Mouse (Mus musculus) thymus, postnatal 4 days (tissue): ENCODE measurements around the gene Spata16.
"Not testable (repeated sequence)": the region's sequence is repeated elsewhere in the genome, so short reads cannot be mapped to it uniquely, and the experiment has no call there.

ENCODE experiments used
- DNase-seq: peaks from one replicate; pipeline ENCODE4 v3.0.0; 2021

The Spata16 gene

DNA sequence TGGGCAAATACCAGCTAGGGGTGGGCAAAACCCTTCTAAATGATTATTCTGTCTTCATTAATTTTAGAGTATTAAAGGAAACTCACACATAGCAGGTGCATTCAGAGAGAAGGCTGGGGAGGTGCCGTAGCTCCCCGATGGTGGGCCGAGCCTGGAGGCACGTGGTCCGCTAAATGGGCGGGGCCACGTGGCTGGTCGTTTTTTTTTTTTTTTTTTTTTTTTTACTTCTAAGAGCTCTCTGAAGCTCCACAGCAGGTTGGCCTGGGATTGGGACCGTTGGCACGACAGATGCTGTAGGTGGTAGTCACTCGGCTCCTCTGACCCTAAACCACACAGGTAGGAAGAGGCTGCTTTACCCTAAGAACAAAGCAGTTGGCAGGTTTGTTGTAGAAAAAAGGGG lies at the start of gene Spata16:
TSS of gene Spata16 (plus strand) at position 219 of the 400 bp plus-strand sequence.
- DNase-seq: no peak

DNA sequence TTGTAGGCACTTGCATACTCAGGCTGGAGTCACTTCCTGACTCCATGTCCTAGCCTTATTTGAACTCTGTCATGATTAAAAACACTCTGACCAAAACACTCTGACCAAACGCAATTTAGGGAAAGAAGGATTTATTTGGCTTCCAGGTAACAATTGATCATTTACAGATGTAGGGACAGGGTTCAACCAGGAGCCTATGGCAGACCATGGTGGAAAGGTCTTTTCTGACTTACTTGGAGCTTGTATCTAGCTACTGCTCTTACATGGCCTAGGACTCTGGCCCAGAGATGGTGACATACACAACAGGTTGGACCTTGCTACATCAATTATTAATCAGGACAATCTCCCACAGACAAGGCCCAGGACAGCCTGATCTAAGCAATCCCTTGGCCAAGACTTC lies 32.6 kb upstream of the Spata16 start:
- no peak for DNase-seq

DNA sequence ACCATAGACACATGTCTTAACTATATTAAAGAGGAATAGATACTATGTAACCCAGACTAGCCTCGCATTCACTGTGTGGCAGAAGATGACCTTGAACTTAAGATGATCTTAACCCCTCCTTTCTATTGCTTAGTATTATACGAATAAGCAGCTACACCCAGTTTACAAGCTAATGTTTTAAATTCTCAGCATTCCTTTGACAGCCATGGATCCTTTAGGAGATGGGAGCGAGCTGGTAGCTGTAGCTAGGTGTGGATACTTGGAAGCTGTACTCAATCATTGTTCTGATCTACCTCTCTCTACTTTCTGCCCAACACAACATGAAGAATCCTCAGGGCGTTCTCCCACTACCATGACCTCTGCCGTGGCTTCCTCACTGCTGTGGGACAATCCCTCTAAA lies 28.9 kb upstream of the Spata16 start:
- no peak for DNase-seq

DNA sequence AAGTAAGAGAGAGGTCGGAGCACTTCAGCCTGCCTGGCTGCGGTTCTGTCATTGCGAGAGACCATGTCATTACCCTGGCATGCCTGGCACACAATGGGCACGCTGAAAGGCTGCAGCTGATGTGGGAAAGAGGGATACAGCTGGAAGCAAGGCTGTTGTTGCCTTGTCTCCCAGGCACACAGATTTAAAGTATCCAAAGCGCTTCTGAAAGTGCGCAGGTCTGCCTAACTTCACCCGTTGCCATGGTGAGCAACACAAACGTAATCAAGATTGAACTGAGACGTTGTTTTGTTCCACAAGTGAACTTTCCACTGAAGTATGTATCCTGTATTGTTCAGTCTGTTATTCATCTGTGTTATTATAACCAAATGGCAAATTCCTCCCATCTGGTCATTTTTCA lies 1.8 kb downstream of the Spata16 start:
- DNase-seq: no peak

DNA sequence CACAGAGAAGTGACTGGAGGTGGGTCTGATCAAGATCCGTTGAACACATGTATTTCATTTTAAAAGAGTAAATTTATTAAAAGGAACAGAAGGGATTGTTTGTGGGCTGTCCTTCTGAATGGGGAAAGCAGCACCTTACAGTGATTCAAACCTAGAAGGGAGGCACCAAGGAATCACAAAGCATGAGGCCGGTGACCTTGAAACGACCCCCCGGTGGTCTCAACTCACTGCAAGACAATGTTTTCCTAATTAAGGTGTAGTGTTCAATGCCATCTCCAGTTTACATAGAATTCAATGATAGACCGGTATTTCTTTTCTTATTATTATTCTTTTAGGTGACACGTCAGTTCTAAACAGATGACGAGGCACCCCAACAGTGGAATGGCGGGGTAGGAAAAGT lies 2.4 kb downstream of the Spata16 start:
- DNase-seq: no peak

DNA sequence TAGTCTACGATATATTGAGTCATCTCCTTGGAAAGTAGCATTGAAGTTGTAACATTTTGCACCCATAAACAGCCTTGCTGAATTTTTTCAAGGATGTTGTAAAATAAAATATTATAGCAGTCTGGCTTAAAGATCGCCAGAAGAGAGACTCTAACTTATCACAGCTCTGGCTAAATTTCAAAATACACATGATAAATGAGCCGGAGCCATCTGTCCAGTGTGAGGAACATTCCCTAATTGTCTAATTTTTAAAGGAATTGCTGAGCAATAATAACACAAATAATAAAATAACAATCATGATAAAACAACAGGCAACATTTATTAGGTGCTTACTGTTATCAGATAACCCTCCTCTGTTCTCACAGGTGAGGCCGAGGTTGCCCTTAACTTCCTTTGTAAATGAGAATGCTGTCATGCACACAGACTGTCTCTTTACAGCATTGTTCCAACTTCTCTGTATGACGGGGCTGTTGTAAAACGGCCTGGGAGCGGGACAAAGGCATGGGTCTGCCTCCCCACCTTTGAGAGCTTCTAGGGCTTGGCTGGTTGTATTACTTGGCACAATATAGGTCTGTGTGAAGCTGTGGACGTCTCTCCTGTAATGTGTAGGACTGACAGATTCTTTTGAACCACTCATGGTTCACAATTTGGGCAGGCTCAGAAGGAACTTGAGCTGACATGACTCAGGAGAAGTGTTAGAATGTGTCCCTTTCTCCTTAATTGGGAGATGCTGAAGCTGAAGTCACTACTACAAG lies 3.1 kb downstream of the Spata16 start:
- no peak for DNase-seq

DNA sequence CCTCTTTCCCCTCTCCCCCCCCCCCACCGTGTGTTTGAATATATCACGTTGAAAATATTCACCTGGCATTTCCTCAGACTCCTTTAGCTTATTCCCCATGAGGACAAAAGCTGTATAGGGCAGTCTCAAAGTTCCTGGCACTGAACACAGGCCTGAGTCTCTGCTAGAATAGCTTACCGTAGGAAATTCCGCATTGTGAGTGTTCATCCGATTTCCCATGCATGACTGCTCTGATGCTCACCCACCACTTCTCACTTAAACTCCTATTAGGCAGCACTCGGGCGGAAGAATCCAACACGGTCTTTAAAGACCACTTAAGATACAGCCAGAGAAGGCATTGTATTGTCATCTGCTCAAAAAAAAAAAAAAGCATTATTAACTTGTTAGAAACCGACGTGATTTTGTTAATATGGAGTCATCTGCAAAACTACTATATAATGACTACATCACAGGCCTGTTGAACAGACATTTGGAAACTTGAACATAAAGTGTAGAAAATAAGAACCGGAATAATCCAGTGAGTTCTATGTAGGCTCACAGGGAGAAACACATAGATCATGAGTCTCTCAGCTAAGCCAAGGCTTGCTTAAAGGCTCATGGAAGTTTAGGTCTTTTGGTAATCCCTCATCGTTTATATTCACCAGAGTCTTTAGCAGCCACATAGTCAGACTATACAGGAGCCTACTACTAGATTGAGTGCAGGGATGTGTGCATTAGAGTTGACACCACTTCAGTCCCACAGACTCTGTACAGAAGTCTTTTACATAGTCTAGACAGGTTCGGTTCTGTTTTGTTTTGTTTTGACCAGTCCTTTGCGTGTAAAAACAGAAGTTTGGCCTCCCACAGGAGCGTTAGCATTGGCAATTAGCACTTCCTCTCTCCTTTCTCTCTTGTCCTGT lies 4.2 kb downstream of the Spata16 start:
- DNase-seq: no peak

DNA sequence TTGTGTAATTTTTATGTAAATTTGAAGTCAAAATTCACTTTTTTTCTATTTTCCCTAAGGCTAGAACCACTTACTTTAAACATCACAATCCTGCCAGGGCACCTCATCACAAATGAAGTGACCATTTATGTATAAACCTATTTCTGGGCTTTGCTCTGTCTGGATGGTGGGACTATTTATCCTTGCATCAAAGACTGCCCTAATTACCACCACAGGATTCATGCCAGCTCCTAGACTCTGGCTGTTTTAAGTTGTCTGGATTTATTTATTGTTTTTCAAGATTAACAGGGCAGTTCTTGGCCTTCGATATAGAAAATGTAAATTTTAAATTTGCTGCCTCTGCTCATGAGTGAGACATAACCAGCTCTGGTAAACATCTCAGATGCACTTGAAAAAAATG lies 6.7 kb downstream of the Spata16 start:
- DNase-seq: no peak

DNA sequence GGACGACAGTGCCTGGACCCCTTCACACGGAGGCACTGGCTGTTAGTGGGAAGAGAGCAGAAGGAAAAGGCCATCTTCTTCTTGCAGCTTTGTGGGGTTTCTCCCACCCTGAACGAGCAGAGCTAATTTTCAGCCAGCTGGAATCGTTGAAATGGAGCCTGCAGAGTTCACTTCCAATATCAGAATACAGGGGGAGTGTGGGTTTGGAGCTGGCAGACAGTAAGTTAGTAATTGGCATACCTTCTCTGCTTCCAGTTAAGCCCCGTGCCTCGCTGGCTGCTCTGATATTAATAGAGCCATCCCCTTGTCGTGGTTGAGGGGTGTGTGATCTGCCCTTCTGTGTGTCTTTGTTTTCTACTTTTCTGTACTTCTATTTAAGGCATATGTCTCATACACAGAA lies 9.4 kb downstream of the Spata16 start:
- DNase-seq: no peak

DNA sequence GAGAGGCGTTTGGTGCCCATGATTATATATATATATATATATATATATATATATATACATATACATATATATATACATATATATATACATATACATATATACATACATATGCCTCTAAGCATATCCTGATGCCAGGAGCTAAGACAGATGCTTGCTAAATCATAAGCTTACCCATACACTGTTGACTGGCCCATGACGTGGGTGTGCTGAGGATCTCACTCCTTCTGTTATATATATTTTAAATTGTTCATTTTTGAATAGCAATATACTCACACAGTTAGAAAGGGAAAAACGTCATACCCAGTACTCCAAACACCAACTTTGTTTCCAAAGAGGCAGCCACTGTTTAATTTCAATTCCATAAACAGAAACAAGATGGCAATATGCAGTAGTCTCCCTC lies 48.4 kb downstream of the Spata16 start:
- DNase-seq: no peak

DNA sequence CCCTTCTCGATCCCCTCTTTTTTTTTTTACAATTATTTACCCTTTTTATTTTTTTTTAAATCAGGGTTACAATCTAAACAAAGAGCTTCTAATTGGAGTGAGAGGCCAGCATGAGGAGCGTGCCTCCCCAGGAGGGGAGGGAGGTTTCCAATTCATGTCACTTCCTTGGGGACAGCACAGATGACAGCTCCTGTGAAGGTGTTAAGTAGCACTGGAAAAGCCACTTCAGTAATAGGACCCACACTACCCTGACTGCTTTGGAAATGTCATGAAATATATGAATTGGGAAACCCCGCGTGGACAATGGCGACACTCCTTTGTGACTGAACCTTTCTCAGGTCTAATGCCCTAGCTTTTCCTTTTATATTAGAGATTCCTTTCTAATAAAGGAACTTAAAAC lies 72.1 kb downstream of the Spata16 start:
- DNase-seq: not testable (repeated sequence)

DNA sequence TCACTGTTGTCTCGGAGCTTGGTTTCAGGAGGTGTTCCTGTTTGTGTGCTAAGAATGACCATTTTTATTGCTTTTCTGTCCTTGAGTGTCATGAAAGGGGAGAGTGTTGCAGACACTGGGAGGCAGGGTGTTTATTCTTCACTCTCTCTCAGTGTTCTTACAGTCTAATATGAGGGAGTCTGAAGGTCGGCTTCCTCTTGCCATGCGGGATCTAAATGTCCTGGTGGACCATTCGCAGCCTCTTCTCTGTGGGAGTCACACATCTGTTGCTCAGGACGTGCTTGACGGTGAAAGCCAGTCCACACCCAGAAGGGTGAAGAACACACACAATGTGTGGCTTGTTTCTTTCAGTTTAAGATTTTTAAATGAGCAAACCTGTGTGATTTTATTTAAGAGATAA lies 90.1 kb downstream of the Spata16 start:
- no peak for DNase-seq

DNA sequence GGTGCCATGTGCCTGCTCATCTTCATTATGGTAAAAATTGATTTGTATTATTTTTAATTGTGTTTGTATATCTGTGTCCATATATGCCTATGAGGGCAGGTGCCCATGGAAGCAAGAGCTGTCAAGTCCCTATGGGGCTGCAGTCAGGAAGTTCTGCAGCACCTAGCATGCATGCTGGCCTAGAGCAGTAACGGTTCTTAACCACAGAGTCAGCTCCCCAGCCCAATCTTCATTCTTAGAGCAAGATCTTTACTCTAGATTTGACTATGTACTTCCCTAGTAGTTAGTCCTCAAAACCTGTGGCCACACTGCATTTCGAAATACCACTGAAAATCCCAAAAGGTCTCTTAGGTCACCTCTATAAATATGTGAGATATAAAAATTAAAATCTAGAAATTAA lies 113.1 kb downstream of the Spata16 start:
- DNase-seq: no peak

DNA sequence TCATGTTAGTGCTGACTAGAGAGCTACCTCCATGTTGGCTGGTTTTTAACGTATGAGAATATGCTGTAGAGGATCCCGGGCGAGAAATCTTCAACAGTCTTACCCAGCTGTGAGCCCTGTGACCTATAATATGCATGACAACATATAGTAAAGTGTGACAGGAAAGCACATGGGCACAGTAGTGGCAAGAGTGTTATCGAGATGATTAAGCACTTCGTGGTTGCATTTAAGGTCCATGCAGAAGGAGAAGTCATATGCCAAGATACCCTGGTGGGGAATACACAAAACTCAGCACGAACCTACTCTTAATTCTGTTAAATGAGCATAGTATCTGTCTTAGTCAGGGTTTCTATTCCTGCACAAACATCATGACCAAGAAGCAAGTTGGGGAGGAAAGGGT lies 115.0 kb downstream of the Spata16 start:
- DNase-seq: no peak

DNA sequence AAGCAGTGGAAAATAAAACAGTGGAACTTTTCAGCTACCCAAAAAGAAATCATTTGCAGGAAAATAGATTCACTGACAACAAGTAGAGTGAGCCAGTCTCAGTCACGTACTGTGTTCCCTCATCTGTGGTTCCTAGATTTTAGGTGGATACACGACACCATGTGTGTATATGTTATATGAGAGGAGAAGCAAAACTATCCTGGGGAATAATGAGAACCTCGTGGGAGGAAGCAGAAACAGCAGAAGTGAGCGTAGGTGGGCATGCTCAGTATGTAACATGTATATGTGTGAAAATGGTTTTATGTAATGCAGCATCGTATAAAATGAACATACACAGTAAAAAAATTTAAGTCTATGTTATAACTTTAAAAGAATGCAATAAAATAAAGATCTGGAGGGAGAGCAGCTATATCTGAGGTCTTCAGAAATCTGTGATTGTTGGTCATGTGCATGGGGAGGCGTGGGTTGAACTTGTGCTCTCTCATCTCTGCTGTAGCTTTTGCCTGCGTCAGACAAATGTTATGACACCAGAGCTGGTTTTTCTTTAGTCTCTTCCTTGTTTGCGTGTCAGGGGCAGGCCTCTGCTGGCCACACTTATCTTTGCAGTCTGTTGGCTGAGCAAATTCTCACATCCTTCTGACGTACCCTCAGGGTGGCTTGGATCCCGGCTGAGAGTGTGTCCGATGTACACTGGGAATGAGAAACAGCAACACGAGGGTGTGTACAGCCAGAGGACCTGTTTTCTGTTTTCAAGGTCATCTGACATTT lies 156.1 kb downstream of the Spata16 start:
- no peak for DNase-seq

DNA sequence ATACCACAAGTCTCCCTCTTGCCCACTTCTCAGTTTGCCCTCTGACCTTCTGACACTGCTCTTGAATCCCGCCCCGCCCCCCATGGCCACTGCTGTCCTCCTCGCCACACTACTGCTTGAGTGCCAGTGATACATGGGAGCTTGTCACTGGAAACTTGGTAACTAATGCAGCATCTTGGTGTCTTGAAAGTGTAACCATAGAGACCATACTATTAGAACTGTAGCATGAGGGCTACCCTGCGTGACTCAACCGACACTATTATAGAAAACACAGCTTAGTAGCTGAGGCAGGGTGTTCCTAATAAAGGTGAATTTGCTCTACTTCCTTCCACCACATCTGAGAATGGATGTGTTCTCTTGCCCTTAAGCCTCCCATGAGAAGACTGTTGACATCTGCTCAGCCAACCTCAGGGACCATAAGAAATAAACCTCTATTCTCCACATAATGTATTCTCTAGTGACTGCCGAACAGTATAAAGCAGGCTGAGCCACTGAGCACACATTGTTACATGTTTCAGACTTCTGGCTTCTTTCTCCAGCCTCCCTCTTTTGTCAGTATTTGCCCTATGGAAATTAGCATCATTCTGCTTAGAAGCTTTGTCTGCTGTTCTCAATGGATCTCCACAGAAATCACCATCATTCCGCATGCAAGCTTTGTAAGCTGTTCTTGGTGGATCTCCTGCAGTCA lies 158.6 kb downstream of the Spata16 start:
- no peak for DNase-seq

DNA sequence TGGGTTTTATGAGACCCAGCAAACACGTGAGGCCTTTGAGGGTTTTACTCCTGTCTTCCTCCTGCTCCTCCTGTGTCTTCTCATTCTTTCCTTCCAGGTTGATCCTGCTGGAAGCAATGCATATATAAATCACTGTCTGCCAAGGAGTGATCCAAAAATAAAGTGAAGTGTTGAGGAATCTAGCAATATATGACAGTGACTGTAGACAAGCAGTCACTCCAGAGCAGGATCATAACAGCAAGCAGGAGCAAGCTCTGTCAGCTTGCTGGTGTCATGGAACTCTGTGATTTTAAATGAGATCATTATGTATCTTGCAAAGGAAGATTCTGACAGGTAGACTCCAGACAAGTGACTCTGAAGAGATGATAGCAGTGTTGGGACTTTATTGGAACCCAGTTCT lies 159.5 kb downstream of the Spata16 start:
- no peak for DNase-seq

DNA sequence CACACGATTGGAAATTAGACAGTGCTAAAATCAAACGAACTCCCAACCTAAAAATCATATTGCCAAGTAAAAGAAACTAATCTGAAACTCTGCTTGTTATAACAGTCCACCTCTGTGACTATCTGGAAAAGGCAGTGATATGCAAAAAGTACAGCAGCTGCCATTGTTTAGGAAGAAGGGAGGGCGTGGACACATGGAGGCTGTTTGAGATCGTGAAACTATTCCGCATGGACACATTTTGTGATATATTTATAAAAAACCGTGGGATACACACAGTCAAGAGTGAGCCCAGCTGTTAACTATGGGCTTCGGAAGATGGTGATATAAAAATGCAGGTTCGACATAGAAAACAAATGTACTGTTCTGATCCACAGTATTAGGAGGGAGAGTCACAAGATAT lies 176.9 kb downstream of the Spata16 start:
- DNase-seq: no peak

DNA sequence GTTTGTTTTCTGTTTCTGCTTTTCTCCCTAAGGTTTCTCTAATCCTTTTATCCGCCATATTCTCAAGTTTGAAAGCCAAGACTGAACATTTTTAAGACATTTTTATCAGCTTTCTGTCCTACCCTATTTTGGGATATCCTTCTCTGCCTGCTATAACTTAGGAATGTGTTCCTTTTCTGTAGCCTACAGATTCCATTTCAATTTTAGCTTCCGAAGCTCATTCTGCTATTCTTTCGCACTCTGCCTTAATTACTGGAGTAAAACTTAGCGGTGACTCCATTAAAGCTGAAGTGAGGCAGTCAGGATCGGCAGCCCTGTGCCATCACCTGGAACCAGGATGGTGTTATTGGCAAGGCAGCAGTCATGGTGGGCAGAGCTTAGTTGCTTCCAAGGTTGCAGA lies 178.3 kb downstream of the Spata16 start:
- DNase-seq: no peak

DNA sequence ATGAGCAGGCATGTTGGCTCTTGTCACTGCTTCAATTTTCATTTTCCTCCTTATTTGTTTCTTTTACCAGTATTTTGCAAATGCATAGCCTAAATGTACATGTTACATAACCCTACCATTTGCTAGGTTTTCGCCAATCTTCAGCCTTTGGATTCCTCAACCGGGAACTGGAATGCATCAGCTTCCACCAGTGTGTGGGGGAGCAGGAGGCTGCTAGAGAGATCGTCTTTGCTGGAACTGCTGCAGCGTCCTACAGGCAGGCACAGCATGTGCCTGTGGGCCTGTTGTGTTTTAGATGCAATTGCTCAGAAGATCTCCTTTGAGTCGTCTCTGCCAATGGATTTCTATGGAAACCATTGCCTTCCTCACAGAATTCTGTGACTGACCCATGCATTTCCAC lies 182.0 kb downstream of the Spata16 start:
- DNase-seq: no peak

DNA sequence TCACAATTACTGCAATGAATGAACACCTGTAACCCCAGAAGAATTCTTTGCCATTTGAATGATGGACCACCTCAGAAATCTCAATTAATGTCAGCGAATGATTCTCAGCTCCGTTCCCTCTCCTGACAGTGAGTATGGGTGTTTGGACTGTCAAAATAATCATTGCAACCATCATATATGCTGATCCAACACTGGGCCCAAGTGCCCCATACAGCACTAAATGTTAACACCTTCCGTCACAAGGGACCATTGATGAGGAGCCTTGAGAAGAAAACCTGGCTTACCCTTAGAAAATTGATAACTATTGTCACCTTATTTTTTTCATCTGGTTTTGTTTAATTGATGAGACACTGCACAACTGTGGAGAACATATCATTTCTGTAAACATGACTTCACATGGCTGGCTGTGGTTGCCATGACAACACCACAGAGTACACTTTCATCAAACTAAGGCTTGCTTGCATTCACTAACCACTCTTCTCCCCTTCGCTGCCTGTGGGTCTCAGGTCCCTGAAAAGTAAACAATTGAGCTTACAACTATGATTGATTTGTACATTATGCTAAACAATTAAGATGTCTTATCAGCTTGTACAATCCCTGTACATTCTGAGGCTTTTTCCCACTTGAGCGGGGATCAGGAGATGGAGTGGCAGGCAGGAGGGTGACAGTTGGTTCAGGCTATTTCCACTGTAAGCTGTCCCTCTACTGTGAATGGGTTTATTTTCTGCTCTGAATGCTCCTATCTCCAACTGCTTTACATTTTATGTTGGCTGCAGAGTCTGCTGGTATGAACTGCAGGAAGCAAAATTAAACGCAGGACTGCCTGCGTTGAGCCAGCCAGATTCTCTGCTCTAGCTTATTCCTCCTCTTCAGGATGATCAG lies 189.8 kb downstream of the Spata16 start:
- DNase-seq: no peak

DNA sequence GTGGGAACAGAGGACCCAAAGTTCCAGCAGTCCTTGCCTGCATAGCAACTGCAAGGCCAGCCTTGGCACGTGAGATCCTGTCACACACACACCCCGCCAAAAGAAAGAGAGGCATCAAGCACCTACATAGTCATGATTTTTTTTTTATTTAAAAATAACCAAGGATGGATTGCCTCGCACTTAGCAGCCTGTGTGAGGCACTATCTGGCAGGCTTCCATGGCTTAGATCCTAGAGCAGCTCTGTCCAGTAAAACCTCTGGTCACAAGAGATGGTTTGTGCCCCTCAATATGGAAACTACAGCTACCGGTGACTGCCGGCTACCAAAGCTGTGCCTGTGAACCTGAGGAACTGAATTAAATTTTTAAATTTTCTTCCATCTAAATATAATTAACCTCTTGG lies 195.5 kb downstream of the Spata16 start:
- no peak for DNase-seq
